Mouse (Mus musculus) testis, adult 2 months (tissue): ENCODE data around the gene Cmss1.

Experiments
- CTCF ChIP-seq: fragments of 200-500 bp; IDR thresholded peaks from 2 replicates; pipeline ENCODE4 v1.5.1; 2012; ENCODE audit warnings: low read depth, mild to moderate bottlenecking, inconsistent platforms, low read length, moderate library complexity; ENCODE audit not compliant: control insufficient read depth, insufficient read depth, insufficient replicate concordance
- POLR2A ChIP-seq: fragments of 200-500 bp; IDR thresholded peaks from 2 replicates; pipeline ENCODE4 v1.6.1; 2012; ENCODE audit warnings: low read depth, mild to moderate bottlenecking, inconsistent platforms, low read length, moderate library complexity; ENCODE audit not compliant: control insufficient read depth

DNA sequence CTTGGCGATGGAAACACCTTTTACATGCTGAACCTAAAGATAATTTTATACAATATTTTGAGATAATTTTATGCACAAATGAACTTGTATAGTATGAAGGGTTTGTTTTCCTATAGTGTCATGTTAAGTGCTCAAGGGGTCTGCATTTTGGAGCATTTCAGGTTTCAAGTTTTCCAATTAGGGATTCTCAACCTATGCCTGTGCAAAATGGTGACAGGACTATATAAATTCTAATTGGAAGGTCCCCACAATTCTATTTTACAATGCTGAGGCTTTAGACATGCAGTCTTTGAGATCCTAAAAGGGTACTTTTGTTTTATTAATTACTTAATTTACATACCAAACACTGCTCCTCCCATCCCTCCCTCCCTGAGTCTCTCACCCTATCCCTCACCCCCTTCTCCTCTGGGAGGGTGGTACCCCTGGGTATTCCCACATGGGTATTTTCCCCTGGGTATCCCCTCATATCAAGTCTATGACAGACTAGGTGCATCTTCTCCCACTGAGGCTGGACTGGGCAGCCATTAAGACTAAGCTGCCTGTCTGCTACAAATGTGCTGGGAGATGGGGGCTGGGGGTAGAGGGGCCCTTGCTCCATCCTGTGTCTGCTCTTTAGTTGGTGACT is 30.8 kb downstream of the Cmss1 start:
- no peak for TF ChIP-seq CTCF
- TF ChIP-seq POLR2A, result no peak
